Mouse (Mus musculus) E14TG2a.4 (cell line): ENCODE measurements around the gene Frmd4b.

Source experiments
- CTCF ChIP-seq: conservative IDR thresholded peaks from 2 replicates; pipeline ENCODE4 v1.5.1; 2014; ENCODE audit warnings: low read length
- POU5F1 ChIP-seq: IDR thresholded peaks from 2 replicates; pipeline ENCODE4 v1.6.1; 2014; ENCODE audit warnings: low read length, borderline replicate concordance

DNA sequence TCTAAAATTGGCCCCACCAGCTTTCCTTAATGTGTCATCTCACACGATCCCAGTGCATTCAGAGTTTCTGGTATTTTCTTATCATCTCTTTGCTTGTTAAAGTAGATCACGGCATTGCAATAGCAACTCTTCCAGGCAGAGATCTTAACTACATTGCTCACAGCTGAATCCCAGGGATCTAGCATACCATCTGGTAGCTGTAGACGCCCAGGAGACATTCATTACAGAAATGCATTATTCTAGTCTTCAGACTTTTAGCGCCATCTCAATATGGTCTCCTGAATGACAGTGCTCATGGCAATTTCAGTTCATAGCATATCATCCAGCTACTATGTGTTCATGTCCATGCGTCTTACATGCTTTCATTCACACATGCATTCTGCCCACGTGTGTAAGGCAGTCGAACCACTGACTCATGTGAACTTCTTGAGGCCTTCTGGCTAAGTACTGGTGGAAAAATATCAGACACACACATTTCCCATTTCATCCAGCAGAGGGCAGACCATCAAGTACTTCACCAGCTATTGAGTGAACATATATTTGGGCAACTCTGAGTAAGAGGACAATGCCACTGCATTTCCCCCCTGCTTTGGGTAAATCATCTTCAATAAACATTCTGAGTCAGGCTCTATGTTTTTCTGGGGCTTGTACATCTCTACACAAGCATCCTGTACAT, 197.4 kb downstream of the Frmd4b start:
- peak; percentile 72 for TF ChIP-seq CTCF
- no peak for TF ChIP-seq POU5F1
